Mouse (Mus musculus): ENCODE data around the gene Rpl7l1. TPM values are rescaled to one million over a fixed set of nuclear protein-coding genes. Genes with fewer than 3 reads are reported as not detected.

Gene Rpl7l1
- 39.4 and 39.8 TPM in 2 replicates for total RNA-seq (2014; rRNA removed)
- 72.1 and 80.0 TPM in 2 replicates for polyA plus RNA-seq (2015; fragmentation: Nextera tagmentation; extraction: Ambion mirVana)

- ATAC-seq (peak; percentile 96), DNase-seq (ENCODE audit: low spot score) (peak; percentile 96)
- Histone ChIP-seq H3K27me3 (ENCODE audit: insufficient read depth, low read length) (no peaks in the 10 kb centered on the region), H3K9ac (replicated peaks; ENCODE audit: low read length) (peak within 1 kb of the TSS; percentile 69), H3K4me3 (ENCODE audit: low read length) (peak within 1 kb of the TSS; percentile 70), H3K36me3 (ENCODE audit: insufficient read depth, low read length) (peaks cover 23% of the 10 kb centered on the region), H3K9me3 (ENCODE audit: low read length) (no peaks in the 10 kb centered on the region), H3K4me1 (ENCODE audit: insufficient read depth, low read length) (no peaks in the 10 kb centered on the region), H3K27ac (peak within 1 kb of the TSS; percentile 91), H3K4me2 (ENCODE audit: low read depth, low read length) (peak within 1 kb of the TSS; percentile 54)
- WGBS: 1% methylated on average over 44 of the region's 44 CpGs
- TF ChIP-seq CTCF (IDR thresholded peaks at IDR 0.05; ENCODE audit: low read depth): peak; percentile 64
These were observed at the start of gene Rpl7l1 for GRCm38 (mm10) chr17:46782341-46783221. TSS of gene Rpl7l1 (minus strand) at chr17:46782672.

- ATAC-seq: no peak
- H3K4me3 ChIP-seq (ENCODE audit: low read length): no peak overlapping the region
- no peaks in the 10 kb centered on the region for H3K4me1 ChIP-seq (ENCODE audit: insufficient read depth, low read length)
- 87% methylated on average over 11 of the region's 11 CpGs for WGBS
- H3K27me3 ChIP-seq (ENCODE audit: insufficient read depth, low read length): no peaks in the 10 kb centered on the region
- no peak for TF ChIP-seq CTCF (IDR thresholded peaks at IDR 0.05; ENCODE audit: low read depth)
- H3K9ac ChIP-seq (replicated peaks; ENCODE audit: low read length): no peak overlapping the region
- no peak overlapping the region for H3K4me2 ChIP-seq (ENCODE audit: low read depth, low read length)
- H3K27ac ChIP-seq: no peak overlapping the region
- no peak for DNase-seq (ENCODE audit: low spot score)
- H3K9me3 ChIP-seq (ENCODE audit: low read length): no peaks in the 10 kb centered on the region
- peaks cover 32% of the 10 kb centered on the region; the same call in 1 of the 2 replicates for H3K36me3 ChIP-seq (ENCODE audit: insufficient read depth, low read length)
These were observed 47.5 kb upstream of the Rpl7l1 start for GRCm38 (mm10) chr17:46829856-46830535.

- Histone ChIP-seq H3K4me2 (ENCODE audit: low read depth, low read length) (no peak overlapping the region), H3K9ac (replicated peaks; ENCODE audit: low read length) (no peak overlapping the region), H3K27ac (no peak overlapping the region), H3K9me3 (ENCODE audit: low read length) (no peaks in the 10 kb centered on the region), H3K4me1 (ENCODE audit: insufficient read depth, low read length) (no peaks in the 10 kb centered on the region), H3K27me3 (ENCODE audit: insufficient read depth, low read length) (no peaks in the 10 kb centered on the region), H3K4me3 (ENCODE audit: low read length) (no peak overlapping the region), H3K36me3 (ENCODE audit: insufficient read depth, low read length) (peaks cover 43% of the 10 kb centered on the region)
- DNase-seq (ENCODE audit: low spot score) (no peak), ATAC-seq (no peak)
- whole genome bisulfite sequencing: 92% methylated on average over 3 of the region's 3 CpGs
- TF ChIP-seq CTCF (IDR thresholded peaks at IDR 0.05; ENCODE audit: low read depth): no peak
These were observed 46.5 kb upstream of the Rpl7l1 start for GRCm38 (mm10) chr17:46828935-46829334.

GRCm38 (mm10) chr17:46823091-46823490 lies 40.6 kb upstream of the Rpl7l1 start:
- peaks cover 54% of the 10 kb centered on the region for H3K36me3 ChIP-seq (ENCODE audit: insufficient read depth, low read length)
- no peak overlapping the region for H3K4me2 ChIP-seq (ENCODE audit: low read depth, low read length)
- ATAC-seq (no peak), DNase-seq (ENCODE audit: low spot score) (no peak)
- H3K9ac ChIP-seq (replicated peaks; ENCODE audit: low read length): no peak overlapping the region
- 91% methylated on average over 8 of the region's 8 CpGs for WGBS
- H3K4me3 ChIP-seq (ENCODE audit: low read length): no peak overlapping the region
- H3K27ac ChIP-seq: no peak overlapping the region
- no peaks in the 10 kb centered on the region for H3K9me3 ChIP-seq (ENCODE audit: low read length)
- TF ChIP-seq CTCF (IDR thresholded peaks at IDR 0.05; ENCODE audit: low read depth): no peak
- H3K4me1 ChIP-seq (ENCODE audit: insufficient read depth, low read length): no peaks in the 10 kb centered on the region
- H3K27me3 ChIP-seq (ENCODE audit: insufficient read depth, low read length): no peaks in the 10 kb centered on the region

GRCm38 (mm10) chr17:46820628-46821027 lies 38.2 kb upstream of the Rpl7l1 start:
- ATAC-seq (no peak), DNase-seq (ENCODE audit: low spot score) (no peak)
- no peak overlapping the region for H3K27ac ChIP-seq
- H3K9ac ChIP-seq (replicated peaks; ENCODE audit: low read length): no peak overlapping the region
- WGBS: 92% methylated on average over 7 of the region's 7 CpGs
- H3K4me2 ChIP-seq (ENCODE audit: low read depth, low read length): no peak overlapping the region
- H3K27me3 ChIP-seq (ENCODE audit: insufficient read depth, low read length): no peaks in the 10 kb centered on the region
- no peaks in the 10 kb centered on the region for H3K4me1 ChIP-seq (ENCODE audit: insufficient read depth, low read length)
- no peak overlapping the region for H3K4me3 ChIP-seq (ENCODE audit: low read length)
- TF ChIP-seq CTCF (IDR thresholded peaks at IDR 0.05; ENCODE audit: low read depth): no peak
- H3K36me3 ChIP-seq (ENCODE audit: insufficient read depth, low read length): peaks cover 39% of the 10 kb centered on the region
- no peaks in the 10 kb centered on the region for H3K9me3 ChIP-seq (ENCODE audit: low read length)

GRCm38 (mm10) chr17:46817734-46818158 lies 35.3 kb upstream of the Rpl7l1 start:
- WGBS: 89% methylated on average over 12 of the region's 12 CpGs
- DNase-seq (ENCODE audit: low spot score) (no peak), ATAC-seq (no peak)
- Histone ChIP-seq H3K4me1 (ENCODE audit: insufficient read depth, low read length) (no peaks in the 10 kb centered on the region), H3K9ac (replicated peaks; ENCODE audit: low read length) (no peak overlapping the region), H3K27ac (no peak overlapping the region), H3K36me3 (ENCODE audit: insufficient read depth, low read length) (peaks cover 21% of the 10 kb centered on the region; the same call in 1 of the 2 replicates), H3K9me3 (ENCODE audit: low read length) (no peaks in the 10 kb centered on the region), H3K4me3 (ENCODE audit: low read length) (no peak overlapping the region), H3K27me3 (ENCODE audit: insufficient read depth, low read length) (no peaks in the 10 kb centered on the region), H3K4me2 (ENCODE audit: low read depth, low read length) (no peak overlapping the region)
- TF ChIP-seq CTCF (IDR thresholded peaks at IDR 0.05; ENCODE audit: low read depth): no peak
